Mouse (Mus musculus): ENCODE results near the gene 1700093K21Rik.

GRCm38 (mm10) chr11:23497718-23498509, 23.0 kb downstream of the 1700093K21Rik start, which contains the start of gene Ahsa2:
- TF ChIP-seq POLR2A (IDR thresholded peaks at IDR 0.05; ENCODE audit: low read depth, low read length) (peak; percentile 62), CTCF (IDR thresholded peaks at IDR 0.05; ENCODE audit: extremely low read depth, insufficient read depth, insufficient read length, insufficient replicate concordance) (no peak)
